Mouse (Mus musculus): Measurements from ENCODE around the gene Gm32742. TPM values are rescaled to one million over a fixed set of nuclear protein-coding genes. Genes with fewer than 3 reads are reported as not detected.
A peak's percentile ranks its signal among the peaks of the same experiment; 100 is the strongest.

Gene Gm32742
- total and polyA plus RNA-seq, 2 experiments from 2014 or later, result 0.04 TPM; not detected in 1

GRCm38 (mm10) chr9:51190655-51191054 lies 25.3 kb upstream of the Gm32742 start:
- ATAC-seq (no peak), DNase-seq (ENCODE audit: low spot score) (no peak)
- Histone ChIP-seq H3K9me3 (ENCODE audit: low read length) (no peaks in the 10 kb centered on the region), H3K4me2 (ENCODE audit: low read depth, low read length) (no peak overlapping the region), H3K4me1 (ENCODE audit: insufficient read depth, low read length) (no peaks in the 10 kb centered on the region), H3K36me3 (ENCODE audit: insufficient read depth, low read length) (no peaks in the 10 kb centered on the region), H3K4me3 (ENCODE audit: low read length) (no peak overlapping the region), H3K27me3 (ENCODE audit: insufficient read depth, low read length) (no peaks in the 10 kb centered on the region), H3K27ac (no peak overlapping the region), H3K9ac (replicated peaks; ENCODE audit: low read length) (no peak overlapping the region)
- 82% methylated on average over 3 of the region's 3 CpGs for WGBS
- TF ChIP-seq CTCF (IDR thresholded peaks at IDR 0.05; ENCODE audit: low read depth), result no peak

DNA sequence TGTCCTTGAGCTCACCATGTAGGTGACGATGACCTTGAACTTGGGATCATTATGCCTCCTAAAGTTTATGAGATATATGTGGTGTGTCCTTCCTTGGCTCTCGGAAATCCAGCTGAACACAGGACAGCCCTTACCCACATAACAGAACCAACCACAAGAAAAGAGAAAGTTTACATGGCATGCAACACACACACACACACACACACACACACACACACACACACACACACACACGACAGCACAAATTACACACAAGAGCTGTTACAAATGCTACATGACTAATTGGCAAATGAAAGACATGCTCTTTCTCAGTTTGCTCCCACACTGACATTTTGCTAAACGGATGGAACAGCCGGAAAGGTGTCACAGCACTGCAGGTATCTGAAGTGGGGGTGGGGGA lies 20.6 kb upstream of the Gm32742 start:
- H3K4me3 ChIP-seq (ENCODE audit: low read length), result no peak overlapping the region
- no peaks in the 10 kb centered on the region for H3K36me3 ChIP-seq (ENCODE audit: insufficient read depth, low read length)
- DNase-seq (ENCODE audit: low spot score) (no peak), ATAC-seq (no peak)
- no peak overlapping the region for H3K9ac ChIP-seq (replicated peaks; ENCODE audit: low read length)
- WGBS, result 59% methylated on average over 5 of the region's 5 CpGs
- no peak overlapping the region for H3K4me2 ChIP-seq (ENCODE audit: low read depth, low read length)
- no peaks in the 10 kb centered on the region for H3K27me3 ChIP-seq (ENCODE audit: insufficient read depth, low read length)
- TF ChIP-seq CTCF (IDR thresholded peaks at IDR 0.05; ENCODE audit: low read depth), result no peak
- no peaks in the 10 kb centered on the region for H3K9me3 ChIP-seq (ENCODE audit: low read length)
- no peaks in the 10 kb centered on the region; the same call in 1 of the 2 replicates for H3K4me1 ChIP-seq (ENCODE audit: insufficient read depth, low read length)
- H3K27ac ChIP-seq, result no peak overlapping the region

DNA sequence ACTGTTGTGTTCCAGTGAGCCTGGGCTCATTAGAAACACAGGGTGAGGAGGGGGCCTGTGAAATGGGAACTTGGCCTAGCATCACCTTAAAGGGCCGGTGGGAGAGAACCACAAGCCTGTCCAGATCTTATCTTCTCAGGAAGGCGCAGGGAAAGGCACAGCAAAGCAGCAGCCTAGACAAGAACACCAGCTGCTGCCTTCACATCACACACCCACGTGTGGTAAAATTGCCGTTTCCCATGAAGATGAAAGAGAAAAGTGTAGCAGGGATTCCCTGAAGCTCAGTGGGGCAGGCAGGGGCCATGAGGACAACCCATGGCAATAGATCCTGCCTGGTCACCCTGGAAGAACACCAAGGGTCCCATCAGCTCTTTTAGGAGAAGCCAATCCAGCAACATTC lies 20.1 kb upstream of the Gm32742 start:
- WGBS, result 79% methylated on average over 4 of the region's 4 CpGs
- Histone ChIP-seq H3K36me3 (ENCODE audit: insufficient read depth, low read length) (no peaks in the 10 kb centered on the region), H3K9ac (replicated peaks; ENCODE audit: low read length) (no peak overlapping the region), H3K4me1 (ENCODE audit: insufficient read depth, low read length) (no peaks in the 10 kb centered on the region; the same call in 1 of the 2 replicates), H3K27ac (no peak overlapping the region), H3K4me2 (ENCODE audit: low read depth, low read length) (no peak overlapping the region), H3K27me3 (ENCODE audit: insufficient read depth, low read length) (no peaks in the 10 kb centered on the region), H3K9me3 (ENCODE audit: low read length) (no peaks in the 10 kb centered on the region), H3K4me3 (ENCODE audit: low read length) (no peak overlapping the region)
- no peak for DNase-seq (ENCODE audit: low spot score)
- no peak for ATAC-seq
- no peak for TF ChIP-seq CTCF (IDR thresholded peaks at IDR 0.05; ENCODE audit: low read depth)

DNA sequence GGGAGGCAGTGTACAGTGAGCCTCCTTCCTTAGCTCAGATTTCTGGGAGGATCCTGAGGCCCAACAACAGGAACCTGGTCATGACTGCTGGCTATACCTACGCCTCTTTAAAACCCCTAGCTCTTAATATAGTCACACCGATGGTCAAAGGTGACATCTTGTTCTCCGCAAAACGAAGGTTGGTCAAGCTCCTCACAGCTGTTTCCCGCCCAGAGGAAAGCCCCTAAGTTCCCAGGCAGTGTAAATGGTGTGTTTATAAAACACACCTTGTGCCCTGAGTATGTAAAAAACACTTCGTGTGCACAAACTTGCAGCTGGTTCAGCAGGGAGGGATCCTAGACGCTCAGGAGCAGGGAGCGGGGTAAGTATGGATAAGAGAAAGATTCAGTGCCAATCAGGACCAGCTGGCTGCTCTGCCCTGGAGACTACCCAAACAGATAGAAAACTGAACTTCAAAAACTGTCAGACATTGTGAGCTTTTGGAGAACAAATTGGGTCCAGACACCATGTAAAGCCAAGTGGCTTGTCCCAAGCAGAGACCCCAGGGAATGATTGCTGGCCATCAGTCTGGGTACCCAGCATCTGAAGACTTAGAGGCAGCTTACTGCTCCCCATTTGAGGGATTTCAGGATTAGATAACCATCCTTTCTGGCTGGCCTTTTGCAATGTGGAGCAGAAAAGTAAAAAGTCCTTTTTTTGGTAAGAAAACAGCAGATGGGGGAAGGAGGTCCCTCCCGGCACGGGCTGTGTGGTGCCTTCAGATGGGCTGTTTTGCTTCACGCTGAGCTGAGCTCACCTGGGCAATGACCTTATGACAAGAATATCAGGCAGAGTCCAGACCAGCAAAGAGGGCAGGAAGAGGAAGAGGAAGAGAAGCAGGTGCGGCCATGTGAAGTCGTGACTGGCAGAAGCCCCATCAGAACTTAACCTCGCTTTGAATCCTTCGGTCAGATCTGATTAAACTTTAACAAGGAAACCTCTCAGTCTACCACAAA lies 17.7 kb upstream of the Gm32742 start:
- H3K9me3 ChIP-seq (ENCODE audit: low read length), result no peaks in the 10 kb centered on the region
- DNase-seq (ENCODE audit: low spot score) (no peak), ATAC-seq (no peak)
- TF ChIP-seq CTCF (IDR thresholded peaks at IDR 0.05; ENCODE audit: low read depth), result no peak
- whole genome bisulfite sequencing, result 75% methylated on average over 15 of the region's 15 CpGs
- no peak overlapping the region for H3K4me3 ChIP-seq (ENCODE audit: low read length)
- H3K36me3 ChIP-seq (ENCODE audit: insufficient read depth, low read length), result no peaks in the 10 kb centered on the region
- H3K9ac ChIP-seq (replicated peaks; ENCODE audit: low read length), result no peak overlapping the region
- no peak overlapping the region for H3K4me2 ChIP-seq (ENCODE audit: low read depth, low read length)
- no peaks in the 10 kb centered on the region for H3K27me3 ChIP-seq (ENCODE audit: insufficient read depth, low read length)
- no peaks in the 10 kb centered on the region; the same call in 1 of the 2 replicates for H3K4me1 ChIP-seq (ENCODE audit: insufficient read depth, low read length)
- H3K27ac ChIP-seq, result no peak overlapping the region

DNA sequence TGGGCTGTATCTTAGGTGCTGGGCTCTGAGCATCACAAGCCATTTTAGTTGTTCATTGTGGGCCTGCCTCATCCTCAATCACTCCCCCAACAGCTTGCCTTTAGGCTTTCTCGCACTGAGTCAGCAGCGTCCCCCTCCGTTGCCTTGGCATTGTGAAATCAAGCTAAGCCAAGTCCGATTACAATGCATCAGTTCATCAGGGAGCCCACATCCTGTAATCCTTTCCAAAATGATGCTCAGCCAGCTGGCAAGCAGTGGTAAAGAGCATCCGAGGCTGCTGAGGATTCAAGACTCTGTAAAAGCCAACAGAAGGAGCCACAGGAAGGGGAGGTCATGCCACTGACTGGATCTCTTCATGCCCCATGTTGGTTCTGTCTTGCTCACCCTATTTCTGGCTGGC lies 15.3 kb upstream of the Gm32742 start:
- ATAC-seq (peak; percentile 95), DNase-seq (ENCODE audit: low spot score) (peak; percentile 91)
- no peak overlapping the region for H3K9ac ChIP-seq (replicated peaks; ENCODE audit: low read length)
- no peaks in the 10 kb centered on the region for H3K36me3 ChIP-seq (ENCODE audit: insufficient read depth, low read length)
- H3K9me3 ChIP-seq (ENCODE audit: low read length), result no peaks in the 10 kb centered on the region
- no peak for TF ChIP-seq CTCF (IDR thresholded peaks at IDR 0.05; ENCODE audit: low read depth)
- H3K4me3 ChIP-seq (ENCODE audit: low read length), result no peak overlapping the region
- no peaks in the 10 kb centered on the region for H3K27me3 ChIP-seq (ENCODE audit: insufficient read depth, low read length)
- WGBS, result 26% methylated on average over 5 of the region's 5 CpGs
- no peak overlapping the region for H3K27ac ChIP-seq
- H3K4me1 ChIP-seq (ENCODE audit: insufficient read depth, low read length), result no peaks in the 10 kb centered on the region; the same call in 1 of the 2 replicates
- H3K4me2 ChIP-seq (ENCODE audit: low read depth, low read length), result no peak overlapping the region

GRCm38 (mm10) chr9:51178297-51178696 lies 13.0 kb upstream of the Gm32742 start:
- TF ChIP-seq CTCF (IDR thresholded peaks at IDR 0.05; ENCODE audit: low read depth), result no peak
- ATAC-seq (no peak), DNase-seq (ENCODE audit: low spot score) (no peak)
- H3K4me3 ChIP-seq (ENCODE audit: low read length), result no peak overlapping the region
- 95% methylated on average over 1 of the region's 1 CpGs for WGBS
- no peaks in the 10 kb centered on the region; the same call in 1 of the 2 replicates for H3K4me1 ChIP-seq (ENCODE audit: insufficient read depth, low read length)
- no peaks in the 10 kb centered on the region for H3K36me3 ChIP-seq (ENCODE audit: insufficient read depth, low read length)
- no peak overlapping the region for H3K27ac ChIP-seq
- H3K27me3 ChIP-seq (ENCODE audit: insufficient read depth, low read length), result no peaks in the 10 kb centered on the region
- H3K4me2 ChIP-seq (ENCODE audit: low read depth, low read length), result no peak overlapping the region
- no peaks in the 10 kb centered on the region for H3K9me3 ChIP-seq (ENCODE audit: low read length)
- H3K9ac ChIP-seq (replicated peaks; ENCODE audit: low read length), result no peak overlapping the region

GRCm38 (mm10) chr9:51175722-51176121 lies 10.4 kb upstream of the Gm32742 start:
- Histone ChIP-seq H3K4me2 (ENCODE audit: low read depth, low read length) (no peak overlapping the region), H3K9me3 (ENCODE audit: low read length) (no peaks in the 10 kb centered on the region), H3K9ac (replicated peaks; ENCODE audit: low read length) (no peak overlapping the region), H3K27ac (no peak overlapping the region), H3K4me3 (ENCODE audit: low read length) (no peak overlapping the region), H3K4me1 (ENCODE audit: insufficient read depth, low read length) (no peaks in the 10 kb centered on the region), H3K36me3 (ENCODE audit: insufficient read depth, low read length) (no peaks in the 10 kb centered on the region), H3K27me3 (ENCODE audit: insufficient read depth, low read length) (no peaks in the 10 kb centered on the region)
- ATAC-seq (no peak), DNase-seq (ENCODE audit: low spot score) (no peak)
- WGBS, result 90% methylated on average over 1 of the region's 1 CpGs
- no peak for TF ChIP-seq CTCF (IDR thresholded peaks at IDR 0.05; ENCODE audit: low read depth)
